Mouse (Mus musculus) adrenal gland, postnatal 25 days (tissue): Measurements from ENCODE around the gene Zranb1. TPM values are rescaled to one million over a fixed set of nuclear protein-coding genes. Genes with fewer than 3 reads are reported as not detected.

Experiments used
- DNase-seq: peaks from one replicate; pipeline ENCODE4 v3.0.0; 2021; ENCODE audit warnings: mixed read lengths
- long read RNA-seq: library from polyadenylated mRNA; stranded (forward); transcript quantifications from one replicate; pipeline ENCODE4 v2.0.0, GENCODE M21; 2021
- total RNA-seq: library from RNA; stranded (reverse); gene quantifications from 2 replicates; pipeline ENCODE4 v1.2.3, GENCODE M21; 2021

Gene Zranb1
- total RNA-seq = 33.3 and 38.6 TPM in 2 replicates
- long read RNA-seq, full-length matches to known transcripts = 28 of 61 reads
- long read RNA-seq, partial matches to known transcripts = 2 of 61 reads
- long read RNA-seq, other reads (novel, unspliced or antisense) = 31 of 61 reads

DNA sequence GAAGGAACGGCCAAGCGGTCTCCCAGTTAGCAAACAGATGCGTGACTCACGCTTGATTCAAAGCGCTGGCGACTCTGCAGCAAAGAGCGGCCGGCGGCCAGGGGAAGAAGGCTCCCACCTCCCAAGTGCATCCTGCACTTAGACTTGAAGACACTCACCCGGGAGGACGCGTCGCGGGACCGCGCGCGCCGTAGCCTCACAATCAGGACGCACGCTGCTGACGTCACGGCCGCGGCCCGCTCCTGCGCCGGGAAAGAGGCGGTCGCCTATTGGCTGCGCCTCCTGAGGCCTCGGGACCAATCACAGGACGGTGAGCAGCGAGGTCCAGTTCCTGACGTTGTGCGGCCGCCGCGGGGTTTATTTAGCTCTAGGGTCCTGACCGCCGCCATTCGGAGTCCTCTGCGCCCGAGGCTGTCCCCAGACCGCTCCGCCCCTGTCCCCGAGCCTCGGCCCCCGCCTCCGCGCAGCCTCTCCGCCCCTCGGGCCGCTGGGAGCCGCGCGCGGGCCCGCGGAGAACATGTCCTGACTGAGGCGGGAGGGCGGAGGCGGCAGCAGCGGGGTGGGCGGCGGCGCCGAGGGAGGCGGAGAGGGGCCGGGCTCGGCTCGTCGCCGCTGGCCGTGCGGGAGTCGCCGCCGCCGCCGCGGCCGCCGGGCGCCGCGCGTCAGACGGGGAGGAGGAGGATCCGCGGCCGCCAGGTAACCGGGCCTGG is at the start of gene Zranb1:
TSS of gene Zranb1 (plus strand) at position 293 of the 710 bp plus-strand sequence.
- DNase-seq = peak; percentile 98

DNA sequence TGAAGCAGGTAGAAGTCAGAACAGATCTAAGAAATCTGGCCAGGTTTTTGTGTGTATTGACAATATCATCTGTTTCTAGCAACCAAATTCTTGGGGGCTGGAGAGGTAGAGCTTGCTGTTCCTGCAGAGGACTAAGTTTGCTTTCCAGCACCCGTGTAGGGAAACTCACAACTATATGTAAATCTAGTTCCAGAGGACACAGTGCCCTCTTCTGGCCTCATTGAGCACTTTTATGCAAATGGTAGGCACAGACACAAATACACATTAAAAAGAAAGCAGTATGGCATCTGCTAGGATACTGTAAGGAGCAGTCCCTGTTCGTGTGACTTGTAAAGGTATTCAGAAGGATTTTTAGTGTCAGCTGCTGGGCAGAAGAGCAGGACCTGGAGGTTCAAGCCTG is 48.6 kb upstream of the Zranb1 start:
- no peak for DNase-seq

DNA sequence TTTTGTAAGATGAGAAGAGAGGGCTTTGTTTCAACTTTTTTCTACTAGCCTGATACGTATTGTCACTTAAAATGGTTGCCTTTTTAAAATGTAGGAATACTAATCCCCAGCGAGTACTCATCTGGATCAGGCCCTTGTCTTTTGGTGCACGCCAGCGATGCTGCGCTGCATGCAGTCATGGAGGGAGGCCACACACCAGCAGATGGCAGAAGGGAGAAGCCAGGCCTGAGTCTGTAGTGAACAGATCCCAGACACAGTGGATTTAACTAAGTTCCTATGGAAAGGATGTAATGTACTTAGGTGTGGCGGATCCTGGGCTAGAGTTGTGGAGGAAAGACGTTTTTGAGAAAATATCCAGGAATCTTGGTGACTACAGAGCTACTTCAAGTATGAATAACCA is 46.9 kb upstream of the Zranb1 start:
- no peak for DNase-seq

DNA sequence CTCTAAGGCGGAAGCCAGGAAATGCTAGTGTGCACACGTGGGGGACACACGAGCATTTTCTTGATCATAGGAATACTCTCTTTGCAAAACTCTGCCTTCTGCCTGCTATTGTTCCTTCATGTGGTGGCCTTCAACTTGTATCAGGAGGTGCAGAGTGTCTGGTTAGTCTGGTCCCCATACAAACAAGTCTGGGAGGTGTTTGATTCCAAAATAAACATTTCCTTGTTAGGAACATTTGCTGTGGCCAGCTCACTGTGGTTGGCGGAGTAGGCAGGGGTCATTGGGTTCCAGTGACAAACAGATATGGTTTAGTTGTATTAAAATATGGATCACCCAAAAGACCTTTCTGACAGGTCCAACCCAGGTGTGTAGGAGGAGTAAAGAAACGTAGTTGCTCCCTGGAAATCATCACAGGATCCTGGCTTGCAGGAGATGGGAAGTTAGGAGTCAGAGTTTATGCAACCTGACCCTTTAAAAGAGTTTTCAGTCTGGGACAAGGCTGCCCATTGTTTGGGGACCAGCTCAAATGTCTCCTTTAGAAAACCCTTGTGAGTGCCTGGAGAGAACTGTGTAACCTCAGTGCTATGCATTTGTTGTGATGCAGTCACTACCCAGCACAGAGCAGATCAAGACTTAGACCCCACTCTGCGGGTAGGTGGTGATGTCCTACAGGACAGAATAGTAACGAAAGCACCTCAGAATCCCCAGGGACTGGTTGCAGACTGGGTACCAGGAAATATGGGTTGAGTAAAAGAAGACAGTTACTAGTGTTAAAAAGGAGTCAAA is 43.7 kb upstream of the Zranb1 start:
- DNase-seq = no peak

DNA sequence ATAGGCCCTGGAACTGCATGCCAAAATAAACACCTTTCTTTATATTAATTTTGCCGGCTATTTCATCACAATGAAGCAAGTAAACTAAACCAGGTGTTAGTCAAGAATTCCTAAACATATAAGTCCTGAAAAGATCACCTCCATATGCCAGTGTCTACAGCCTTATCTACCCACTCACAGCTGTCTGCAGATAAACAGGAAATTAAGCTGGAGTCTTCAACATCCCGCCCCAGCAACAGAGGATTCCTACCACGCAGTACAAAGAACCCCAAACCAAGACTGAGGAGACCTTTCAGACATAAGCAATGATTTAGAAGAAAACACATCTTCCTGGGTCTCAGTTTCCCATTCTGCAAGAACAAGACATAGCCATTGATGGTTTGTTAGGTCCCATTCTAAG is 42.9 kb upstream of the Zranb1 start:
- no peak for DNase-seq

DNA sequence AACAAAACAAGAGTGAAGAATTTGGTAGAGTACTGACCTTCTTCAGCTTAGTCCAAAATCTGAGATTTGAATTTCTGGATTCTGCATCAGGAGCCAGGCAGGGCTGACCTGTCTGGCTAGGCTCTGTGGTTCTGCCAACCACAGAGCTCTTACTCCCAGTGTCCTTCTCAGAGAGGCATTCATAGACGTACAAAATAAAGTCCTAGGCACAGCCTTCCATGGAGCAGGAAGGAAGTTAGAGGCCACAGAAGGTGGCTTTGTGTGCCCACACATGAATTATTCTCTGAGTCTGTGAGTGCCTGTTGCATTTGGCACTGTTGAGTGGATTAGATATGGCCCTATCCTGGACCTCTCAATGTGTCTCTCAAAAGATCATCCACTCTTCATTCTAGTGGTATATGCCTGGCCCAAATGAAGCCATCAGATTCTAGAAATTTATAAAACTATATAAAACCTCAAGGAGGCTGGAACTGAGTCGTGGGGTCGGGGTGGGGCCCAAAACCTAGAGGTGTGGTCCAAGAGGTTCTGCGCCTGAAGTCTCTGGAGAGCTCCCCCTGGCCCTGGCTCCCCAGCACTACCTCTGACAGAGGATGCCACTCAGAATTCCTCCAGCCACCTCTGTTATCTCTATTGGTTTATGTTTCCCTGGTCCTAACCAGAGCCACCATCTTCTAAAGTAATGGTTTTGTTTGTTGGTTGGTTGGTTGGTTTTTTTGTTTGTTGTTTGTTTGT is 42.3 kb upstream of the Zranb1 start:
- DNase-seq = no peak

DNA sequence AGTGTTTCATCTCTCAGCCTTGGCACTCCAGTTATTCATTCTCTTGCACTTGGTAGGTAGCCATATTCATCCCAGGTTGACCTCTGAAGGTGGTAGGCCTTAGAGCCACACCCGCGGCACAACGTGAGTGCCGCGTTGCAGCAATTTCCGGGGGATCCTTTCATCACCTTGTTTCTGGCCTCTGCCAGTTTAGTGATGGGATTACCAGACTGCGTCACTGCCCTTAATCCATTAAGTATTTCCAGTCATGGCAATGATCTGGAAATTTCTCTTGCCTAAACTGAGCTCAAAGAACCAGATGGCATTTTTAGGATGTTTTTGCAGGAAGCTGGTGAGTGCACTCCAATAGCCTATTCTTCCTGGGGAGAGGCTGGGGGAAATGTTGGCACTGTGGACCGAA is 41.3 kb upstream of the Zranb1 start:
- DNase-seq = no peak

DNA sequence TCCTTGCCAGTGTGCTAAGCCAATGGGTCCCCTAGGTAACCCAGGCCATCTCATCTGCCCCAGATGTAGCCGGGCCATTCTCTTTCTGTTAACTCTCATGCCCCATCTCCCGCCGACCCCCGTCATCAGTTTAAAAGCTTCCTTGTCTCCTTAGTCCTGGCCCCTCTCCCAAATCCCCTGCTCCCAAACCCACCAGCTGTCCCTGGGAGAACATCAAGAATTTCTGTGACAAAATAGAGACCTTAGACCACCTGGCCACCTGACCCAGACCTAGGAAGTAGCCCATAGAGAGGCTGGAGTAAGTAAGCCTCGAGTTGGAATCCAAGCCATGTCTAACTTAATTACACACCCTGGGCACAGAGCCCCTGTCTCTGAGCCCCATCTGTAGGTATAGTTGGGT is 40.7 kb upstream of the Zranb1 start:
- DNase-seq = no peak

DNA sequence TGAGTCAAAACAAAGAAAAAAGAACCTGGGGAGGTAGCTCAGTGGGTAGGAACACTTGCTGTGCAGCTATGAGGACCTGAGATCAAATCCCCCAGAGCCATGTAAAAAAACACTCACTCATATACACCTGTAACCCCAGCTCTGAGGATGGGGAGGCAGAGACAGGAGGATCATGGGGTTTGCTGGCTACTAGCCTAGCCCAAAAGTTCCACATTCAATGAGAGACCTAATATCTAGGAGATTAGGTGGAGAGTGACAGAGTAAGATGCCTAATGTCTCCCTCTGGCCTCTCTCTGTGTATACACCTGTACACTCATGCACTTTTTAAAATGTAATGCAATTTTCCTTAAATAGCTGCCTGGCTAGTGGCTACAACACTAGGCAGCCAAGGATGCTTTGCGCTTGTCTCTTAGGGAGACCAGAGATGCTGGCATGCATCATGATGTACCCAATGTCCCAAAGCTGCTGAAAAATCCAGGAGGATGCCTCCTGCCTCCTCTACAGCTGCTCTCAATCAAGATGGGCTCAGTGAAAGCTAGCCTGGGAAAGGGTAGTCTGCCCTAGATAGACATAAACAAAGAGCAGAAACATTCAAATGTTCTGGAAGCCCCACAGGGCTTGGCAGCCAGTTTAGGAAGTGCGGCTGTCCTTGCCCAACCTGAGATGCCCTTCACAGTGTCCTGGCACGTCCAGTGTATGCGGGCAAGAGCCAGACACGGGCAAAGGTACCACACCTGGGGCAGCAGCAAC is 39.2 kb upstream of the Zranb1 start:
- DNase-seq = no peak

DNA sequence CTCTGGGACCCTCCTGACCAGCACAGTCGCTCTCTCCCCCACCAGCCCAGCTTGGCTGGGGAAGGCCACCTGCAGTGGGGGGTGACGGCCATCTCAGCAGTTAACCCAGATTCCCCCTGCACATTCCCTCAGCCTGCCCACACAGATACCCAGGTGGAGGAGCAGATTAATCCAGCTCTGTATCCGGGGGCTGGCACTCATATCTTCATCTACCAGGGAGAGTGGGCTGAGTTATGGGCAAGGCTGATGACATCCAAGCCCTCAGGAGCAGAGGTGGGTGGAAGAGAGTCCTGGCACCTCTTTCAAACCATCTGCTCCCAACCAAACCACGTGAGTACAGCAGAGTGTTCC is 38.7 kb upstream of the Zranb1 start:
- no peak for DNase-seq

DNA sequence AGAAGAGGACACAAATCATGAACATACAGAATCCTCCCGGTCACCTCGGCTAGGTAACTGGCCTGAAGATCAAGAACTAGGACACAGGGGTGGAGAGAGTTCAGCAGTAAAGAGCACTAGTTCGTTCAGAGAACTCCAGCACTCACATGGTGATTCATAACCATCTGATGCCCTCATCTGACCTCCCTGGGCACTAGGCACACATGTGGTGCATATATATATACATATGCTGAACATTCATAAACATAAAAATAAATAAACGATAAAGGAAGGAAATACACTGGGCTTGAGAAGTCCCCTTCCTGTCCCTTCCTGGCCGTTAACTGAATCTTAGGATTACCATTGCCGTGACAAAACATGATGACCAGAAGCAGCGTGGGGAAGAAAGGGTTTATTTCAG is 38.1 kb upstream of the Zranb1 start:
- DNase-seq = no peak

DNA sequence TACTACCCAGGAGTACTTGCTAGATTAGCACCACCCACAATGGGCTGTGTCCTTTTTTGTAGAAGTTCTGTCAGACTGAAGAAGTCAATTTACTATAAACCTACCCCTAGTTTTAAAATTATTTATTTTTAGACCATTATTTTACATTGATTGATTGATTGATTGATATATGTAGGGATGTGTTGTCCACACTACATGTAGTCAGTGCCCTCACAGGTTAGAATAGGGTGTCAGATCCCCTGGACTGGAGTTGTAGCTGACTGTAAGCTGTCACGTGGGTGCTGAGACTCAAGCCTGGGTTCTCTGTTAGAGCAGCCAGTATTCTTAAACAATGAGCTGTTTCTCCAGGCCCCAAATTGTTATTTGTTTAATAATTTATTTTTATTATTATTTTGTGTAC is 37.6 kb upstream of the Zranb1 start:
- no peak for DNase-seq

DNA sequence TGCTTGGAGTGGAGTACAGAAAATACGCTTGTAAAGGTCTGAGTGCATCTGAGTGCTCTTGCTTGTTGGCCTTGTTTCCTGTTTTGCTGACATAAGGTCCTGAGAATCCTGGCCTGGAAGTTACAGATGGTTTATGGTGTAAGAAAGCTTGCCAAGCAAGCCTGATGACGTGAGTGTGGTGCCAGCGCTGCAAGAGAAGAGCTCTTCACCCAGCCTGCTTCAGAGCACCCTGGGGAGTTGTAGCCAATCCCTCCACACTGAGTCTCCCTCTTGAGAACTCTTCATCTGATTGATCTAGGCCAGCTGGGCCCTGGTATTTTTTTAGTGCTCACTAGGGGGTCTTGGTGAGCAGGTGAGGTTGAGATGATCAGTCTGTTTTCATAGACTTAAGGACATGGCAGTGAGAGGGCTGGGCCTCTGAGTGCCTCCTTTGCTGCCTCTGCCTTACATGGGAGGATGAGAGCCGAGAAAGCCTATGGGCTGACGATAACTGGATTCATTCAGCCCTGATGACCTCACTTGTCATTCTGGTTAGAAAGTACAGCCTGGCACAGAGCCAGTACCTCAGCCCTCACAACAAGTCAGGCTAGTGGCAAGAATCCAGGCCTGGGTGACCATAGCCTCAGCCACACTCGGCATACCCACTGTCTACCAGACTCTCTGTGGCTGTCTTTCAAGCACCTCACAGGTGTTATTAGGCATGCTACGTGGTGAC is 35.9 kb upstream of the Zranb1 start:
- peak; percentile 70 for DNase-seq

DNA sequence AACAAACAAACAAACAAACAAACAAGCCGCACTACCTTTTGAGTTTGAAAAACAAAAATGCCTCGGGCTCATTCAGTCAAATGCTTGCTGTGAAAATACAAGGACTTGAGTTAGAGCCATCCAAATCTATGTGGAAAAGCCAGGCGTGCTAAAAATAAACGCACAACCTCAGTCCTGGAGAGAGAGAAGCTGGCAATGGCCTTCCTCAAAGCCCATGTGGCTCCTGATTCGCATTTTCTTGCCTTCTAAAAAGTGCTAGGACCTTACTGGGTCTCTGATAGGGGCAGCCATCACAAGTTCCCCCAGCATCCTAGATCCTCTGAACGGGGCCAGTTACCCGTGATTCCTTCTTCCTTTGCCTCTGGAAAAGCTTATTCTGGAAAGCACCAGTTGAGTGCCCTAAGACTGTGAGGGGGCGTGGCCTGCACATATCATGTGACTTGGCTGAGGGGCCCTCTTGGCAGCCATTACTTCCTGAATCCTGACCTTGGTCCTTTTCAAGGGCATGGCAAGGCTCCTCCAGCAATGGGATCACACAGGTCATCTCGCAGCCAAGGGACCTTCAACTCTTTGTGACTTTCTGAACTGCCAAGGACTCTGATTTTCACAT is 34.6 kb upstream of the Zranb1 start:
- DNase-seq = peak; percentile 49

DNA sequence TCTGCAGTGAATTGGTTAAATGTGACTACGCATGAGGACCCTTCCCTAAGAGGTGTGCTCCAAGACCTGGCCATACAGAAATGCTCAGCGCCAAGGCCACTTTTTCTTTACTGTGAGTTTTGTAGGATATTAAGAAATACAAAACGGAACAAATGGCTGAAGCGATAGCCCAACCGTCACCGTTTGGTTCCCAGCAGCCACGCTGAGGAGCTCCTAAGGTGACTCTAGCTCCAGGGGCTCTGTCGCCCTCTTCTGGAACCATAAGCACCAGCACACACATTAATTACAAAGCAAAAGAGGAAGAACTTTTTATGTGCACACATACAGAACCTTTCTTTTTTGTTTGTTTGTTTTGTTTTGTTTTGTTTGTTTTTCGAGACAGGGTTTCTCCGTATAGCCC is 33.7 kb upstream of the Zranb1 start:
- DNase-seq = no peak

DNA sequence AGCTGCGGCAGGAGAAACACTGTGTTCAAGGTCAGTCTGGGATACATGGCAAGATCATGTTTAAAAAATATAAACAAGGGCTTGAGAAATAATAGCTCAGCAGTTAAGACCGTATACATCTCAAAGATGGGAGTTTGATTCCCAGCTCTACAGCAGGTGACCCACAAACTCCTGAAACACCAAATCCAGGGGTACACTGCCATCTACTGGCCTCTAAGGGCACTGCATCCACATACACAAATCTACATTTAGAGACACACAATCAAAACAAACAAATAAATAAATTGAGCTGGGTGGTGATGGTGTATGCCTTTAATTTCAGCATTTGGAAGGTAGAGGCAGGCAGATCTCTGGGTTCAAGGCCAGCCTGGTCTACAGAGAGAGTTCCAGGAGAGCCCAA is 32.7 kb upstream of the Zranb1 start:
- DNase-seq = no peak

DNA sequence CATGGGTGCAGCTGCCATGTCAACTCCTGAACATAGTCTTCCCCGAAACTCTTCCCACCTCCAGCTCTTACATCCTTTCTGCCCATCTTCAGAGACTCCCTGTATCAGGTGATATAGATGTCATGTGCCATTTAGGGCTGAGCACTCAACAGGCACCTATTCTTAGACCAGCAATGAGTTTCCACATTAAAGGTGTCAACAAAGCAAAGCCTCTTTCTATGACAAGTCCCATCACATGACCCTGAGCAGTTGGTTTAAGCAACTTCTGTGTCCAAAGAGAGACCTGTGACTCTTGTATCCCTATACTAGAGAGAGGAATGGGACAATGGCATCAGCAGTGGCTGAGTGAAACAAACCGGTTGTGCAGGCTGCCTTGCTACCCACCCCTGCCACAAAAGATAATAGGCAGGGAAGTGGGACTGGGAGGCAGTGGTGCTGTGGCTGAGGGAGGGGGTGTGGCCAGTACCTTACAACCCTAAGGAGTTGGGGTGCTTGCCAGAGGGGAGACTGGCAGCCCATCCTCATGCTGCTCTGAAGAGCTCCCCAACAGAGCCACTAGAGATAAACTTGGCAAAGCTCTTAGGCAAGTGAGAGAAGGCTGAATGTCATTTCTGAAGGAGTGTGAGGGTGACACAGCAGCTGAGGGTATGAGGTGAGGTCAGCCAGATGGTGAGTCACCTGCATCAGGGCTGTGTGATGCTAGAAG is 30.0 kb upstream of the Zranb1 start:
- no peak for DNase-seq

DNA sequence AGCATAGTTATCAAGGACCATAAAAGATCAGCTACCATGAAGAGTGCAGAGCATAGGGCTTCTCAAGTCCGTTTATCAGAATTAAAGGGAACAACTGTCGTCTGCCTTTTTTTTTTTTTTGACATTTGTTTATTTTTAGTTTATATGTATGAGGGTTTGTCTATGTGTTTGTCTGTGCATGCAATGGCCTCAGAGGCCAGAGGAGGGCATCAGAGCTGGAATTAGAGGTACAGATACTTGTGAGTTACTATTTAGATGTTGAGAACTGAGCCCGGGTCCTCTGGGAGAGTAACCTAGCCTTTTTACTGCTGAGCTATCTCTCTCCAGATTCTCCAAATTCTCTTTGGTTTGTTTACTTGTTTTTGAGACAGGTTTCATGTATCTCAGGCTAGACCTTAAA is 27.1 kb upstream of the Zranb1 start:
- no peak for DNase-seq

DNA sequence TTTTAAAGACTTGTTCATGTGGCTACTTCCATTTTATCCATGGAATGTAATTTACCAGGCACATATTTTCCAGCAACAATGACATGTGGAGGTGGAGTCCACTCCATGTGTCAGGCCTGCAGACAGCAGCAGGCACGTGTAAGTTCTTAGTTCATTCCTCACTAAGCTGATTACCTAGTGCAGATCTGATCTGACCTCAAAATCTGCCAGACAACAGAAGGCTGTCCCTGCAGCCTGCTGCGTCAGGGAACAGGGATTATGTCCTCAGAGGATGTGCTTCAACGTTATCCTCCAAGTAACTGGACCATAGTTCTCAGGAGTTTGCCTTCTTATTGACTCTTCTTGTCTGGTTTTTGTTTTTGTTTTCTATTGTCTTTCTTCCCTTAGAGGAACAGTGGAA is 9.0 kb upstream of the Zranb1 start:
- DNase-seq = no peak

DNA sequence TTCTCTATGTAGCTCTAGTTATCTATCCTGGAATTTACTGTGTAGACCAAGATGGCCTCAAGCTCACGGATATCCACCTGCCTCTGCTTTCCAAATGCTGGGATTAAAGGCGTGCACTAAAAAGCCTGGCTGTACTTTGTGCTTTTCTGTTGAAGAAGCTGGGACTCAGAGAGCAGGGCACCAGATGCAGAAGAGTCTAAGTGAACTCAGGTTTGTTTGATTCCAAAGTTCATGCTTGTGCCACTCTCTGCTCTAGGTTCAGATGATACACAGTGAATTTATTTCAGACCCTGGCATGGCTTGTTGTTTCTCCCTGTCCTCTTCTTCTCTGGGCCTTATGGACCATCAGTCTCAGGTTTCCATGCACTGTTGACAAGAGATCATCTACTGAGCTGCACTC is 5.7 kb upstream of the Zranb1 start:
- no peak for DNase-seq

DNA sequence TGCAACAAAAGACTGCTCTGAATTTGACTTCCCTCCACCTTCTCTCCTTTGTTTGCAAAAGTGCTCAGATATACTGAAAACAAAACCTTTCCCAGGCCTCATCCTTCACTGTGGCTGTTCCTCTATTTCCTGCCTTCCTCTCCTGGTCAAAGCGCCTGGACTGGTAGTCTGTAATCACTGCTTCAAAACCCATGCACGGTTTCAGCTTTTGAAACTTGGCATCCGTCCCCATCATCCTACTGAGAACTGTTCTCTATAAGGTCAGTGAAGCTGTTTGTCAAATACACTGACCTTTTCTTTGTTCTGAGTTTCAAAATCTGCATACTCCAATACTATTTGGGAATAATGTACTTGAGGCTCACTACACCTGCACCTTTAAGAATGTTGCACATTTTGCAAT is 3.7 kb upstream of the Zranb1 start:
- DNase-seq = peak; percentile 20
